Mouse (Mus musculus) regulatory T cell (primary cell): Measurements from ENCODE around the gene Ttc32.

Source experiments
- in situ Hi-C: fragments of 300-600 bp; cut with MboI, MseI; formaldehyde crosslinking; loops from one replicate; pipeline ENCODE4 v1.15.1; 2025; ENCODE audit warnings: high pct_unique_total_duplicates

Ttc32 gene

DNA sequence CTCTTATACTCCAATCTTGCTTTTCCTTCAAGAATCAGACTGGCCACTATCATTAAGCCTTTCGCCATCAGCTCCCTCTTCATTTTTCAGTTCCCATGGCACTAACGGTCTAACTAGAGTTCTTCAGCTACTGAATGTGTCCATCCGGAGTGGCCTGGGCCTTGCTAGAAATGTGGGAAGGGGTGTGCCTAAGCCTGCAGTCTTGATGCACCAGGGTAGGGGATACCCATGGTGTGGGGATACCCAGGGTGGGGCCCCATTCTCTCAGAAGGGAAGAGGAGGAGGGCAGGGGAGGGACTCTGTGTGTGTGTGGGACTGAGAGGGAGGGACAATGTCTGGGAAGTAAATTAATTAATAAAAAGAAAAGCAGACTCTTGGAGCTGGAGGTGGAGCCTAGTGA lies 13.0 kb downstream of the Ttc32 start:
- in situ Hi-C loops = loop anchor here (25.0 kb wide), 1 partner anchor 830 kb away; the partner anchor contains the start of gene Ldah

DNA sequence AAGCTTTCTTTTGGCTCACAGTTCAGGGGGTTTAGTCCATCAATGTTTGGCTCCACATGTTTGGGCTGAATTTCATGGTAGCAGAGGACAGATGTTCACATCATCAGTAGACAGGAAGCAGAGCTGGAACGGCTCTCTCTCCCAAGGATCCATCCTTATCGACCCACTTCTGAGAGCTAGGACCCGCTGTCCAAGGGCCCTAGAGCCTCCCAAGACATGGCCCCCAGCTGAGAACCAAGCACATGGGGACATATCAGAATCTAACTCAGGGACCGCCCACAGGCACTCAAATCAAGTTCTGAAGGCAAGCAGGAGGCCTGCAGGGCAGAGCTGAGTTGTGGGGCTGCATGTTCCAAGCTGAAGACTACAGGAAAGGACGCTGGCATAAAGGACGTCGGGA lies 14.9 kb downstream of the Ttc32 start:
- in situ Hi-C loops = loop anchor here (25.0 kb wide), 1 partner anchor 832 kb away; the partner anchor contains the start of gene Ldah

GRCm38 (mm10) chr12:9046674-9047073 lies 16.9 kb downstream of the Ttc32 start:
- in situ Hi-C loops = loop anchor here (25.0 kb wide), 1 partner anchor 834 kb away; the partner anchor contains the start of gene Ldah

GRCm38 (mm10) chr12:9048090-9048489 lies 18.3 kb downstream of the Ttc32 start:
- in situ Hi-C loops = loop anchor here (25.0 kb wide), 1 partner anchor 836 kb away; the partner anchor contains the start of gene Ldah

- in situ Hi-C loops = no loop called here
These were observed 21.0 kb downstream of the Ttc32 start for GRCm38 (mm10) chr12:9050824-9051223.

GRCm38 (mm10) chr12:9052075-9052829 lies 22.5 kb downstream of the Ttc32 start:
- in situ Hi-C loops = no loop called here

- in situ Hi-C loops = no loop called here
These were observed 23.5 kb downstream of the Ttc32 start for GRCm38 (mm10) chr12:9053345-9053744.

DNA sequence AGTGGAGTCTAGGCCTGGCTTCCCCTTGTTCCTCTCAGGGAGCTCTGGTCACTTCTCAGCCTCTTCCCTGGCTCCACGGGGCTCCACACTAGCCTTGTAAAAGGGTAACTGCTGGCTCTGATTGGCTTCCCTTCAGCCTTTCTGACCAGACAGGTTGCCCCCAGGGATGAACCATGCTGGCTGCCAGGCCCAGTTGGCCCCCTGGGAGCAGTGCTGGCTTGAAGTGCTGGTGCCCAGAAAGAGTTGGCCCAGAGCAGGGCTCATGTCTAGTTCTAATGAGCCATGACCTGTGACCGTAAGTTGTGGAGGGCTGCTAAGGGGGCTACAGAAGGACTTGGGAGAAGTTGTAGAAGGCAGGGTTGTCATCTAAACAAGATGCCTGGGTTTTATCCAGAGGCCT lies 24.2 kb downstream of the Ttc32 start:
- in situ Hi-C loops = no loop called here

GRCm38 (mm10) chr12:9055269-9055668 lies 25.5 kb downstream of the Ttc32 start:
- in situ Hi-C loops = loop anchor here (5.0 kb wide), 1 partner anchor 1382 kb away; no protein-coding TSS in a partner anchor

DNA sequence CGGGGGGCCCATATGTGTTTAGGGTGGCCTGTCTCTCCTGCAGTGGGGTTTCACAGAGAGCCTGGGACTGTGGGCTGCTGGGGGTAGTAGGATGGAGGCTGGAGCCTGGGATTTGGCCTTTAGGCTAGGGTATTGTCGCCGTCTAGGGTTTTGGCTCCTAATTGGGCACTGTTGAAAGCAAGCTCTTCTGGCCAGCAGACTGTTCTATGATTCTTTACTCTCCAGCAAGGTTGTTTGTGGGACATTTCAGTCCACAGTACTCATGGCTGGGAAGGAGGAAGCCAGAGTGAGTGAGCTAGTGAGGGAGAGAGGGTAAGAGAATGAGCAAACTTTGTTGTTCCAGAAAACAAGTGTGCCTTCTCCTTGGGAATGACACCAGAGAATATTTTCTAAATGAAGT lies 29.7 kb downstream of the Ttc32 start:
- in situ Hi-C loops = loop anchor here (5.0 kb wide), 1 partner anchor 1378 kb away; no protein-coding TSS in a partner anchor

GRCm38 (mm10) chr12:9059965-9060364 lies 30.2 kb downstream of the Ttc32 start:
- in situ Hi-C loops = loop anchor here (5.0 kb wide), 2 partner anchors 1377 to 1532 kb away; no protein-coding TSS in a partner anchor

DNA sequence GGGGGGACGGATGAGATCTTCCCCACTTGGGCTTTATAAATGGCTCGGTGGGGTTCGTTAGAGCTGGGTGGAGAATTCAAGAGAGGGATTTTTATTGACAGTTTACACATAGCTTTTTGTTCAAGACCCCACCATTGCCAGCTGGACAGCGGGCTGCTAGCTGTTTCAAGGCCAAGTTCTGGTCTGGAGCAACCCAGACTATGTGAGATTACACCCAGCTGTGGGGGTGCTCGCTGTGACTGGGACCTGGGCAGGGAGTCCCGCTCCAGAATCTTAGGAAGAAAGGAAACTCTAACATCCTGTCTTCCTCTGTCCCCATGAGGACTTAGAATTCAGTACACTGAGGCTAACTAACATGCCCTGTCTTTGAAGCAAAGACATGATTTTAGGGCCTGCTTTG lies 33.8 kb downstream of the Ttc32 start:
- in situ Hi-C loops = loop anchor here (5.0 kb wide), 1 partner anchor 1529 kb away; no protein-coding TSS in a partner anchor

DNA sequence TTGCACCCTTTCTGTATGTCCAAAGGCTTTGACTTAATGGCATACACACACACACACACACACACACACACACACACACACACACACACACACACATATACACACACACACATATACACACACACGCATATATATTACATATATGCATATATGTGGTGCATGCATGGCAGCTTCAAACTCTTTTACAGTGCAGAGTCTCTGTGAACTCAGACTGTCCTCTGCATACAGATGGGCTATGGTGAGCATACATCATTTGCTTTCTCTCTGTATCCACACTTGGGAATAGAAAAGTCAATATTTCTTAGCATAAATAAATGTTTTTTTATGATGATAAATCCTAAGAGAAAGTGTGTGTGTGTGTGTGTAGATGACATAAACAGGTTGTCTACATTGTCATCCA lies 41.3 kb downstream of the Ttc32 start:
- in situ Hi-C loops = no loop called here

- in situ Hi-C loops = no loop called here
These were observed 41.7 kb downstream of the Ttc32 start for GRCm38 (mm10) chr12:9071493-9071892.

DNA sequence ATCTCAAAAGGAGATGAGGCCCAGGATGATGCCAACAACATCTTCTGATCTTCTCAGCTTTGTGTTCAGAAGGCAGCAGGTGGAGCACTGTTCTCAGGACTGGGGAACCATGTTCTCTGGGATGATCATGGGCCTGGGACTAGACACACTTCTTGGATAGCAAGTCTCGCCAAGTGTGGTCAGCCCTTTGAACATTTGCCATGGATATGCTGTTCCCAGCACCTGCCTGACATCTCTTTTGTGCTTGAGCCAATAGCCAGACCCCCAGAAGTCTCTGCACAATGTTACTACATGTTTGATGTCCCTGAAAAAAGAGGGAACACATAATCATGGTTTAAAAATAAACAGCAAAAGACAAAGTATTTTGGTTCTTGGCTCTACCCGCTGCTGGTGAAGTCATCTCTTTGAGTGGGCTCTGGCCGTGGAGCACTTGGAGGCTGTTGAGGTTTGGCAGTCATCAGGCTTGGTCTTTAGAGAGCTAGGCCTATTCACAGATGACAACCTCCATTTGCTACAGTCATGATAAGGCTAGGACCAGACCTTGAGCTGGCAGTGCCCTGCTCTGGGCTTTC lies 47.8 kb downstream of the Ttc32 start:
- in situ Hi-C loops = no loop called here

GRCm38 (mm10) chr12:9090226-9090625 lies 60.4 kb downstream of the Ttc32 start:
- in situ Hi-C loops = no loop called here
